Mouse (Mus musculus) G1E (cell line): ENCODE results near the gene Ubtd2.

Experiments
- CTCF ChIP-seq: IDR thresholded peaks from 2 replicates; pipeline ENCODE4 v1.5.1; 2012; ENCODE audit warnings: low read depth, low read length, inconsistent platforms, mixed read lengths
- GATA1 ChIP-seq: IDR thresholded peaks from 2 replicates; pipeline ENCODE4 v1.6.1; 2012; ENCODE audit warnings: borderline replicate concordance, low read length, inconsistent platforms, mixed read lengths
- TAL1 ChIP-seq: conservative IDR thresholded peaks from 2 replicates; pipeline ENCODE4 v1.6.1; 2012; ENCODE audit warnings: low read depth, low read length, inconsistent platforms, mixed read lengths

DNA sequence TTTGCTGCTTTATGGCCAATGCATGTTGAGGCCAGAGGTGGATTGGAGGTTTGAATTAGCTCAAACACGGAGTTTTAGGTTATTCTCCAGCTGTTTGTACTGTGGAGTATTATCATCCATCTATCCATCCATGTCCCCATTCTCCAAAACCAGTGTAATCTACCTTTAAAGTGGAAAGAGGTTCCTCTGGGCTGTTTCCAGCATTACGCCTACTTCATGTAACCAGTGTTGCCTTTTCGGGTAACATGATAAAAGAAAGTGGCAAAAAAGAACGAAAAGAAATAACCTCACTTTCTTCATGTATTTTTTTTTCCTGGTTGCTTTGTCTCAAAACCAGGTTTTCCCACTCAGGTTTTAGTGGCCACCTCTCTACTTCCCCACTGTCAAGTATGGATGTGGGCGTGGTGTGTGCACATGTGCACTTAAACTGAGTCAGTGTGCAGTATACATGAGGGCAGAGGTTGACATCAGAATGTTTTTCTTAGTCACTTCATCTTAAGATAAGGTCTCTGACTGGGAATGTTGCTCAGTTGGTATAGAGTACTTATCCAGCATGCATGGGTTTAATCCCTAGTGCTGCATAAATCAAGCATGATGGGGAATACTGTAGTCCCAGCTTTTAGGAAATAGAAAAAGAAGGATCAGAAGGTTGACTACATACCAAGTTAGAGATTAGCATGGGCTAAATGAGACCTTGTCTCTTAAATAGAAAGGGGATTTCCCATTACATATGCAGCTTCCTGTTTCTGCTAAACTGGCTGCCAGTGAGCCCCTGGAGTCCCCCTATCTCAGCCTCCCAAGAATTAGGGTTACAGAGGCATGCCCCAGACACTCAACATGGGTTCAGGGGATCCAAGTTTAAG, 33.9 kb downstream of the Ubtd2 start:
- TF ChIP-seq CTCF (no peak), TAL1 (no peak), GATA1 (no peak)
